ENCODE assay signal across 20 mouse cellular contexts in the genomic region with DNA sequence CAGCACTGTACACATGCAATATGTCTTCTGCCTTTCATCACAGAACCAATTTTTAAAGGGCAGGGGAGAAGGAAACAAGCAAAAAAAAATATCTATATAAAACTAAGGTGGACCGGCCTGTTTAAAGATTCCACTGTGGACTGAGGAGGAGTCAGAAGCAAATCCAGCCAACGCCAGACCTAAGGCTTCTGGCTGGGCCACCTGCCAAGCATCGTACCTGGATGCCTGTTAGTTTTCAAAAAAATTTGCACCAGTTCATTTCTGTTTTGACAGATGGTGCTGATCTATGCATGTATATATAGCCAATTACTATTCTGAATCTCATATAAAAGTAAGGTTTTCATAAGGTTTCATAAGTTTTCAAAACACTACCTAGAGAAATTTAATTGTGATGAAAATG. TPM values are rescaled to one million over a fixed set of nuclear protein-coding genes. Genes with fewer than 3 reads are reported as not detected.
DNase-seq lines count a peak whose midpoint lies in the region; ATAC-seq and TF ChIP-seq lines count a peak whose summit lies in the region.
"Had no signal": no experiment of that assay in that cellular context is flagged by ENCODE, and none has a peak within 500 bp of the region (broad histone marks: within the 10 kb centered on the region; RNA-seq: fewer than 3 reads in every experiment).

No protein-coding gene starts in this region.

- no peak for TF ChIP-seq CTCF in thymus, adult 2 months (IDR thresholded peaks at IDR 0.05; ENCODE audit: borderline replicate concordance, control insufficient read depth, extremely low read depth, insufficient read depth, low read length, poor library complexity)

- H3K27ac ChIP-seq in thymus, adult 2 months (ENCODE audit: control insufficient read depth, insufficient read depth, low read length) = no peak overlapping the region
- H3K27ac ChIP-seq: embryonic facial prominence, embryonic 10.5 days; forebrain, embryonic 13.5 days; hindbrain, embryonic 15.5 days had no signal

- no peak for ATAC-seq in megakaryocyte, adult 5-6 weeks (ENCODE audit: poor library complexity, severe bottlenecking)
- ATAC-seq in monocyte, adult 5-6 weeks (replicated peaks; ENCODE audit: insufficient number of reproducible peaks, low FRiP score, low TSS enrichment, poor library complexity, severe bottlenecking) = no peak
- ATAC-seq: activated CD4-positive, CD25-positive, alpha-beta regulatory T cell, adult 4 months; forebrain, embryonic 13.5 days; forebrain, postnatal 0 days; intestine, embryonic 16.5 days; Patski had no signal

- H3K36me3 ChIP-seq in thymus, adult 2 months (ENCODE audit: control insufficient read depth, insufficient read depth, low read length) = no peaks in the 10 kb centered on the region
- H3K36me3 ChIP-seq: embryonic facial prominence, embryonic 10.5 days; hindbrain, embryonic 15.5 days had no signal

- no peak overlapping the region for H3K4me3 ChIP-seq in thymus, adult 2 months (ENCODE audit: control insufficient read depth, insufficient read depth, low read length)
- H3K4me3 ChIP-seq: embryonic facial prominence, embryonic 10.5 days; forebrain, embryonic 13.5 days; heart, embryonic 12.5 days; hindbrain, embryonic 15.5 days had no signal

- 87% methylated on average over 3 of the region's 3 CpGs for WGBS in thymus, adult 2 months

- no peaks in the 10 kb centered on the region for H3K27me3 ChIP-seq in thymus, adult 2 months (ENCODE audit: control insufficient read depth, insufficient read depth, low read length)
- H3K27me3 ChIP-seq: CH12.LX; forebrain, embryonic 13.5 days; heart, embryonic 12.5 days; hindbrain, embryonic 15.5 days; Patski had no signal

- peak; percentile 50 for DNase-seq in brain, adult 2 months (ENCODE audit: low read depth, low spot score)
- peak; percentile 54 to 63 for DNase-seq in cerebellum, adult 18-20 months
- peak; percentile 41 for DNase-seq in cerebellum, adult 9-11 months
- peak; percentile 33 to 56 for DNase-seq in cerebellum, postnatal 36 days
- DNase-seq in thymus, adult 2 months = no peak
- DNase-seq: adrenal gland, postnatal 14 days; forebrain, postnatal 0 days; gastrocnemius, postnatal 25 days; heart, postnatal 36 days had no signal

- TF ChIP-seq POLR2A in thymus, adult 2 months (IDR thresholded peaks at IDR 0.05; ENCODE audit: control insufficient read depth, extremely low read depth, insufficient read depth, low read length, poor library complexity) = no peak

- no peaks in the 10 kb centered on the region for H3K4me1 ChIP-seq in thymus, adult 2 months (replicated peaks; ENCODE audit: control insufficient read depth, insufficient read depth, low read length)
- H3K4me1 ChIP-seq: embryonic facial prominence, embryonic 10.5 days; forebrain, embryonic 13.5 days; heart, embryonic 12.5 days; hindbrain, embryonic 15.5 days had no signal

RNA-seq across cellular contexts. Expression of a gene that starts 50.1 kb away (rescaled TPM):
- not detected in 2 replicates for total RNA-seq in megakaryocyte, adult 5-6 weeks (2015)
- not detected in 2 replicates for total RNA-seq in megakaryocyte, adult 5-6 weeks (2017)
- polyA plus RNA-seq in thymus, adult 2 months (2012; rRNA removed) = 1.1 TPM in 2 replicates
- total RNA-seq in monocyte, adult 5-6 weeks (2017) = not detected in 3 replicates
- total RNA-seq: CH12.LX; granulocyte monocyte progenitor cell, adult 5-6 weeks had no signal
- polyA plus RNA-seq: activated CD4-positive, CD25-positive, alpha-beta regulatory T cell, adult 4 months had no signal
